Mouse (Mus musculus) gastrocnemius, postnatal 4 days (tissue): ENCODE results near the gene Ptges. TPM values are rescaled to one million over a fixed set of nuclear protein-coding genes. Genes with fewer than 3 reads are reported as not detected.

Experiments
- DNase-seq, 2 experiments: peaks; one replicate each; pipeline ENCODE4 v3.0.0; 2021 to 2022; ENCODE audit warnings: low spot score in 2 of 2, mixed read lengths in 2 of 2
- total RNA-seq, 2 experiments: library from RNA; stranded (reverse); gene quantifications; 2 replicates each; pipeline ENCODE4 v1.2.3; 2021

Ptges gene
- total RNA-seq, 2 experiments from 2014 or later: 8.8 to 12.1 TPM

DNA sequence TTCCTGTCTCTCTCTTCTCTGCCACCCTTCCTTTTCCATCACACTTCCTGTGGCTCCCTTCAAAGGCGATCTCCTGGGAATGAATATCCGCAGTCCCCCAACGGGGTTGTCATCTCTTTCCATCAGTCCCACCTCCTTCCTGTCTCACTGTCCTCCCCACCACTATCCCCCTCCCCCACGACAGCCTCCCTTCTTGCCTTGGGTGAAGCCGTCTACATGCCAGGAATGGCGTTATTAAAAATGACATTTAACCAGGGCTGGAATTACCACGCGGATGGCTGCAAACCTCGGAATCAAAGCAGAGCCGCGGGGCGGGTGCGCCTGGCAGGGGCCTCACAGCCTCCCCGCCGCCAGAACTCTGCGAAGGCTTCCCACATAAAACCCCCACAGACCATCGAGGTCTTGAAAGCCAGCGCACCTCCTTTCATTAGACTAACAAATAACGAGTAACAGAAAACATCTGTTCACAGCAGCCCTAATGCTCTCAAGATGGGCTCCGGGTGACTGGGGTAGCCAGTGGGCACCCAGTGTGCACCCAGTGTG is 76.8 kb downstream of the Ptges start:
- no peak for DNase-seq

GRCm38 (mm10) chr2:30850581-30850980 is 79.1 kb downstream of the Ptges start:
- no peak for DNase-seq

DNA sequence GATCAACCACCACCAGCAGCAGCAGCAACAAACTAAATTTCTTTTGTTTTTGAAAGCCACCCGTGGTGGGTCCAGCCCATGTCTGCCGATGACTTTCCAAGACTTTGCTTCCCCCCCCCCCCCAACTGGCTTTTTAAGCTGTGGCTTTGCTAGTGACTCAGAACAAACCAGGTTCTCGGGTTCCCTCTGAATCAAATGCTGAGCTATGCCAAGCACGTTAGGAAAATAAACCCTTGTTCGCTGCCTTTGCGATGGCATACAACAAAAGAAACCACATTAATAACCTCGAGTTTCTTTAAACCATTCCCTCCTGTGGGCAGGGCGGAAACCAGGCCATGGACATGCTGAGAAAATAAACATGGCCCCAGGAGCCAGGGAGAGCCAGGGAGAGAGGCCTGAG is 81.5 kb downstream of the Ptges start:
- no peak for DNase-seq

DNA sequence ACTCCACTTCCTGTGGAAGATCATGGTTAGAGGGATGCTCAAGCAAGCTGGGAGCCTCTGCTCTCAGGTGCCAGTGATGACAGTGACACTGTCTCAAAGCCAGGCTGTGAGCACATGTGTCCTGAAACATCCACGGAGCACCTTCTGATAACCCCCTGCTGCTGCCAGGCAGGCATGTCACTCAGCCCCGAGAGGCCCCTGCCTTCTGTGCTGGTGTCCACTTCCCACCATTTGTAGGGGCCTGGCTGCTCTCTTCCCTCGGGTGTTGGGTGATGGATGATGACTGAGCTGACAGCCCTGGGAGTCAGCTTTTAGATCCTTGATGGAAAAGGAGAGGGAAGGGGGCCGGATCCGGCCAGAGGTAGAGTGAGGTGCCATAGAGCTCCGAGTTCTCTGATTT is 82.9 kb downstream of the Ptges start:
- DNase-seq: no peak

- DNase-seq: no peak
Measured at GRCm38 (mm10) chr2:30846236-30846635, 83.4 kb downstream of the Ptges start.

- peak in 1 of 2 experiments; percentile 54 for DNase-seq
Measured at GRCm38 (mm10) chr2:30845152-30846070, 84.3 kb downstream of the Ptges start.

DNA sequence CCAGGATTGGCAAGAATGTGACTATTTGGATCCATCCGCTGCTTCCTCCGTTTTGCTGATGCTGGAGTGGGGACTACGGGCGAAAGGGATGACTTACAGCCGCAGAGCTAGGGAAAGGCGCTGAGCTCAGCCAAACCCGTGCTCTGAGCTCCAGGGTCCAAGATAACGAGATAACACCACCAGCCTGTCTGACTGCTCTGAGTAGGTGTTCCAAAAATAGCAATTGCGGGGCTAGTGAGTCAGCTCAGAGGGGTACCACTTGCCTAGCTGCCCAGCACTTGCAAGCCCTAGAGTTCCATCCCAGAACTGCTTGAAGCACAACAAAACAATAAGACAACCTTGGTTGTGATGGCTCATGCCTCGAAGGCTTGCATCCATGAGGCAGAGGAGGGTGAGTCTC is 87.0 kb downstream of the Ptges start:
- DNase-seq: no peak

Other genes with a start within 250 kb of the Ptges start
- gene 1700001O22Rik, start 126.2 kb downstream of the Ptges start, total RNA-seq: under 1 TPM; 0.69 to 0.88 TPM
- gene Ntmt1, start 122.0 kb downstream of the Ptges start, total RNA-seq: 10 to 100 TPM; 29.2 to 32.8 TPM
- gene Asb6, start 99.5 kb downstream of the Ptges start, total RNA-seq: 10 to 100 TPM; 13.4 to 18.9 TPM
- gene Prrx2, start 94.9 kb downstream of the Ptges start, total RNA-seq: 10 to 100 TPM; 12.3 to 13.3 TPM
- gene Tor1b, start 23.1 kb upstream of the Ptges start, total RNA-seq: 10 to 100 TPM; 29.3 to 30.4 TPM
- gene Tor1a, start 38.1 kb upstream of the Ptges start, total RNA-seq: 10 to 100 TPM; 21.4 to 23.1 TPM
- 10 to 100 TPM; 17.4 to 21.3 TPM for gene BC005624, start 52.3 kb upstream of the Ptges start, total RNA-seq
- 10 to 100 TPM; 40.0 to 44.8 TPM for gene Usp20, start 52.4 kb upstream of the Ptges start, total RNA-seq
- 10 to 100 TPM; 33.8 to 37.3 TPM for gene Fnbp1, start 212.1 kb upstream of the Ptges start, total RNA-seq
- 10 to 100 TPM; 43.2 to 46.0 TPM for gene Gpr107, start 222.5 kb upstream of the Ptges start, total RNA-seq